Mouse (Mus musculus) embryonic facial prominence, embryonic 14.5 days (tissue): ENCODE results near the gene Nup50. TPM values are rescaled to one million over a fixed set of nuclear protein-coding genes. Genes with fewer than 3 reads are reported as not detected.

Experiments used
- ATAC-seq: fragments of 200-750 bp; cut with Nextera tagmentation; 2 replicates; pipeline ENCODE4 v1.8.0; 2017; ENCODE audit warnings: low read depth, moderate number of reproducible peaks, moderate TSS enrichment
- DNase-seq: peaks from one replicate; pipeline ENCODE4 v3.0.0-alpha.2; 2015; ENCODE audit warnings: low spot score
- H3K27ac ChIP-seq: fragments of 300-500 bp; sonication (generic); replicated peaks from 2 replicates; pipeline ENCODE4 v1.5.1; 2014; ENCODE audit warnings: low read depth, mild to moderate bottlenecking, low read length, moderate library complexity
- H3K27me3 ChIP-seq: fragments of 300-500 bp; sonication (generic); replicated peaks from 2 replicates; pipeline ENCODE4 v1.6.1; 2014; ENCODE audit warnings: low read length; ENCODE audit not compliant: control insufficient read depth, insufficient read depth
- H3K36me3 ChIP-seq: fragments of 300-500 bp; sonication (generic); 2 replicates; pipeline ENCODE4 v1.6.1; 2014; ENCODE audit warnings: low read length, mixed read lengths; ENCODE audit not compliant: control insufficient read depth, insufficient read depth
- H3K4me1 ChIP-seq: fragments of 300-500 bp; sonication (generic); 2 replicates; pipeline ENCODE4 v1.6.1; 2014; ENCODE audit warnings: antibody characterized with exemption, low read length; ENCODE audit not compliant: control insufficient read depth, insufficient read depth
- H3K4me2 ChIP-seq: fragments of 300-500 bp; sonication (generic); 2 replicates; pipeline ENCODE4 v1.6.1; 2014; ENCODE audit warnings: low read depth, mild to moderate bottlenecking, low read length, moderate library complexity, mixed read lengths
- H3K4me3 ChIP-seq: fragments of 300-500 bp; sonication (generic); 2 replicates; pipeline ENCODE4 v1.5.1; 2014; ENCODE audit warnings: low read depth, mild to moderate bottlenecking, low read length
- H3K9ac ChIP-seq: fragments of 300-500 bp; sonication (generic); 2 replicates; pipeline ENCODE4 v1.6.1; 2014; ENCODE audit warnings: low read depth, mild to moderate bottlenecking, low read length, moderate library complexity, mixed read lengths
- H3K9me3 ChIP-seq: fragments of 300-500 bp; sonication (generic); 2 replicates; pipeline ENCODE4 v1.6.1; 2016; ENCODE audit warnings: low read length; ENCODE audit not compliant: control insufficient read depth
- WGBS: fragments of 180-500 bp; shearing (Covaris S2); extraction: QIAGEN DNeasy Blood & Tissue Kit; methylation state at CpG from one replicate; pipeline ENCODE4 v1.1.7; 2014; 5-methylcytosine and 5-hydroxymethylcytosine counted together
- polyA plus RNA-seq: library from polyadenylated mRNA; unstranded; fragments of >200 nt; fragmentation: Nextera tagmentation; extraction: Ambion mirVana; gene quantifications from 2 replicates; pipeline ENCODE4 v1.2.1, GENCODE M21; 2014

Nup50 gene
- polyA plus RNA-seq, 1 experiment from 2014 or later = 27.4 TPM

GRCm38 (mm10) chr15:84959891-84960290, 36.7 kb downstream of the Nup50 start:
- Histone ChIP-seq H3K4me1 (no peaks in the 10 kb centered on the region), H3K4me3 (no peak overlapping the region), H3K9me3 (no peaks in the 10 kb centered on the region), H3K9ac (no peak overlapping the region), H3K27me3 (no peaks in the 10 kb centered on the region), H3K27ac (no peak overlapping the region), H3K4me2 (no peak overlapping the region), H3K36me3 (peaks cover 15% of the 10 kb centered on the region; the same call in 1 of the 2 replicates)
- no peak for ATAC-seq
- 82% methylated on average over 6 of the region's 6 CpGs for WGBS
- DNase-seq = no peak

GRCm38 (mm10) chr15:84960692-84961091, 37.5 kb downstream of the Nup50 start:
- ATAC-seq (no peak), DNase-seq (no peak)
- H3K4me1 ChIP-seq = no peaks in the 10 kb centered on the region
- peak overlapping the region; percentile 30; the same call in 1 of the 2 replicates for H3K9ac ChIP-seq
- peaks cover 7% of the 10 kb centered on the region; the same call in 1 of the 2 replicates for H3K36me3 ChIP-seq
- no peak overlapping the region for H3K4me3 ChIP-seq
- H3K27me3 ChIP-seq = no peaks in the 10 kb centered on the region
- H3K9me3 ChIP-seq = no peaks in the 10 kb centered on the region
- 23% methylated on average over 8 of the region's 8 CpGs for WGBS
- H3K27ac ChIP-seq = no peak overlapping the region
- no peak overlapping the region for H3K4me2 ChIP-seq

- 90% methylated on average over 2 of the region's 2 CpGs for WGBS
- no peak for DNase-seq
- Histone ChIP-seq H3K4me2 (no peak overlapping the region), H3K9me3 (no peaks in the 10 kb centered on the region), H3K27ac (no peak overlapping the region), H3K4me3 (no peak overlapping the region), H3K4me1 (no peaks in the 10 kb centered on the region), H3K36me3 (0 out of 2 replicates have a peak, but pooled peaks cover 6% of the 10 kb centered on the region), H3K9ac (no peak overlapping the region), H3K27me3 (no peaks in the 10 kb centered on the region)
- ATAC-seq = no peak
These were observed 39.3 kb downstream of the Nup50 start for GRCm38 (mm10) chr15:84962518-84962917.

GRCm38 (mm10) chr15:84964771-84965170, 41.6 kb downstream of the Nup50 start:
- Histone ChIP-seq H3K9me3 (no peaks in the 10 kb centered on the region), H3K27me3 (no peaks in the 10 kb centered on the region), H3K4me3 (no peak overlapping the region), H3K4me2 (no peak overlapping the region), H3K4me1 (no peaks in the 10 kb centered on the region), H3K27ac (no peak overlapping the region), H3K9ac (no peak overlapping the region), H3K36me3 (no peaks in the 10 kb centered on the region)
- ATAC-seq (no peak), DNase-seq (no peak)
- 69% methylated on average over 5 of the region's 5 CpGs for WGBS

GRCm38 (mm10) chr15:84965575-84966360, 42.6 kb downstream of the Nup50 start:
- 63% methylated on average over 7 of the region's 7 CpGs for WGBS
- Histone ChIP-seq H3K4me3 (no peak overlapping the region), H3K9ac (no peak overlapping the region), H3K27ac (no peak overlapping the region), H3K36me3 (no peaks in the 10 kb centered on the region), H3K4me1 (no peaks in the 10 kb centered on the region), H3K27me3 (no peaks in the 10 kb centered on the region), H3K4me2 (no peak overlapping the region), H3K9me3 (no peaks in the 10 kb centered on the region)
- DNase-seq (peak; percentile 70), ATAC-seq (no peak)

- DNase-seq (no peak), ATAC-seq (no peak)
- H3K36me3 ChIP-seq = no peaks in the 10 kb centered on the region
- H3K4me1 ChIP-seq = no peaks in the 10 kb centered on the region
- no peak overlapping the region for H3K4me3 ChIP-seq
- no peaks in the 10 kb centered on the region for H3K27me3 ChIP-seq
- H3K9ac ChIP-seq = no peak overlapping the region
- H3K27ac ChIP-seq = no peak overlapping the region
- WGBS = 93% methylated on average over 4 of the region's 4 CpGs
- no peaks in the 10 kb centered on the region for H3K9me3 ChIP-seq
- no peak overlapping the region for H3K4me2 ChIP-seq
These were observed 45.3 kb downstream of the Nup50 start for GRCm38 (mm10) chr15:84968534-84968933.

GRCm38 (mm10) chr15:84972860-84973543, 49.8 kb downstream of the Nup50 start:
- Histone ChIP-seq H3K9ac (no peak overlapping the region), H3K4me3 (no peak overlapping the region), H3K27me3 (no peaks in the 10 kb centered on the region), H3K27ac (no peak overlapping the region), H3K36me3 (no peaks in the 10 kb centered on the region), H3K4me2 (no peak overlapping the region), H3K9me3 (no peaks in the 10 kb centered on the region), H3K4me1 (no peaks in the 10 kb centered on the region)
- DNase-seq = no peak
- 49% methylated on average over 7 of the region's 8 CpGs for WGBS
- no peak for ATAC-seq

- WGBS = 35% methylated on average over 3 of the region's 3 CpGs
- Histone ChIP-seq H3K27ac (no peak overlapping the region), H3K4me2 (no peak overlapping the region), H3K9ac (no peak overlapping the region), H3K4me3 (no peak overlapping the region), H3K9me3 (no peaks in the 10 kb centered on the region), H3K27me3 (no peaks in the 10 kb centered on the region), H3K36me3 (no peaks in the 10 kb centered on the region), H3K4me1 (no peaks in the 10 kb centered on the region)
- no peak for ATAC-seq
- DNase-seq = no peak
These were observed 50.3 kb downstream of the Nup50 start for GRCm38 (mm10) chr15:84973544-84973871.
